Mouse (Mus musculus) G1E (cell line): ENCODE measurements around the gene Lef1.

Experiments used
- CTCF ChIP-seq: IDR thresholded peaks from 2 replicates; pipeline ENCODE4 v1.5.1; 2012; ENCODE audit warnings: low read depth, low read length, inconsistent platforms, mixed read lengths
- GATA1 ChIP-seq: IDR thresholded peaks from 2 replicates; pipeline ENCODE4 v1.6.1; 2012; ENCODE audit warnings: borderline replicate concordance, low read length, inconsistent platforms, mixed read lengths

- no peak for TF ChIP-seq GATA1
- no peak for TF ChIP-seq CTCF
Measured at GRCm38 (mm10) chr3:131247851-131248250, 137.6 kb downstream of the Lef1 start.
